Mouse (Mus musculus): Measurements from ENCODE around the gene Gpatch2.

Gpatch2 gene

DNA sequence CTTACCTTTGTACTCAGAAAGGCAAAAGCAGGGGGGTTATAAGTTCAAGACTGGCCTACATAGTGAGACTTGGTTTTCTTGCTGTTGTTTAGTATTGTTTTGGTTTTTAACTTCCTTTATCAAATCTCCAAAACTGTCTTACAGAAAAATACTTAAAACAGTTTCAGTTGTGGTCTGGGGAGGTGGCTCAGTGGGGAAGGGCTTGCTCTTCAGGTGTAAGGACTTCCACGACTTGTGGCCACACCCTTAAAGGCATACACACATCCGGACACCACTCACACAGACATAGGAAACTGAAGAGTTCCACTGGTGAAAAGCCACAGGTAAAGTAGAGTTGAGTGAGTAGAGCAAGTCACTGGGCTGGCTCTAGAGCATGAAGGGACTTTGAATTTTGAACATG is 93.2 kb downstream of the Gpatch2 start:
- DNase-seq (ENCODE audit: low read depth), result peak; percentile 50

DNA sequence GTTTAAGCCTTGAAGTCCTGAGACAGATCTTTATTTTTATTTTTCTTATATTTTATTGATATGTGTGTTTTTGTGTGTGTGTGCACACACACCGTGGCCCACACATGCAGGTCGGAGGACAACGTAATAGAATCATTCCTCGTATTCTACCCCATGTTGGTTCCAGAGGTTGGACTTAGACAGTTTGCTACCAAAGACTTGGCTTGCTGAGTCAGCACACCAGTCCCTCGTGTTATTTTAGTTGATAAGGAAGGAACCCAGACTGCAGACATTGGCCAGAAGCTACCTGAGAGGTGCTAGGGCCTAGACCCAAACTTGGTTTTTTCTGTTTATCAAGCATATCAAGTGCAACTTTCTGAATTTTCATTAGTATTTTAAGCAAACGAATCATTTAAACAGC is 95.8 kb downstream of the Gpatch2 start:
- no peak for DNase-seq (ENCODE audit: low read depth)

DNA sequence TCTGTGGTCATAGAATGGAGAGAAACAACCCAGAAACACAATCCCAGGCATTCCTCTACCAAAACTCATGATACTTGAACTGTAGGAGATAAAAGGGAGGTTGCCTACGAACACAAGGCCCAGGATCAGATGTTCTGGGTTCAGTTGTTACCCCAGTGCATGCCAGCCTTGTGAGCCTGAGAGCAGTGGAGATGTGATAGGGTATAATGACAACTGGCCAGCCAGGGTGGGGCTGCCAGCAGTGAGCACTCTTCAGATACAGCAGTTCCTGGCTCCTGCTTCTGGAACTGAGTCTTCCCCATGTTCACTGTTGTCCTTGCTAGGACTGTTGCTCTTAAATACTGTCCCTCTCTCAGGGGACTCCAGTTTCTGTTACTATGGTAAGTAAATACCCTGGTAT is 98.0 kb downstream of the Gpatch2 start:
- no peak for DNase-seq (ENCODE audit: low read depth)

DNA sequence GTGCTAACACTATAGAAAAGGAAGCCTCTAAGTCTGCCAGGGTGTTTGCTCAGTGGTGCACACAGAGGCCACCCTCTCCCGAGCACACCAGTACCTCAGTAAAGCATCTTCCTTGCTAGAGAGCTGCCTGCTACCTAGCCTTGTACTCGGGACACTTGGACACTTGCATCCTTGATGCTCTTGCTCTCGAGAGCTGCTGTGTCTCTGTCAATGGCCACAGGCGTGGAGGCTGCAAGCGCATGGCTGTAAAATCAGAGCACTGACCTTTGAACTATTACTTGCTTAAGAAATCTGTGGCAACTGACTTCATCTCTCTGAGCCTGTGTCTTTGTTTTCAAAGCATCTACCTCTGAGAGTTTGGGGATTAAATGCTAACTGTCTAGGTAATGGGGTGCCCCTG is 98.5 kb downstream of the Gpatch2 start:
- no peak for DNase-seq (ENCODE audit: low read depth)

DNA sequence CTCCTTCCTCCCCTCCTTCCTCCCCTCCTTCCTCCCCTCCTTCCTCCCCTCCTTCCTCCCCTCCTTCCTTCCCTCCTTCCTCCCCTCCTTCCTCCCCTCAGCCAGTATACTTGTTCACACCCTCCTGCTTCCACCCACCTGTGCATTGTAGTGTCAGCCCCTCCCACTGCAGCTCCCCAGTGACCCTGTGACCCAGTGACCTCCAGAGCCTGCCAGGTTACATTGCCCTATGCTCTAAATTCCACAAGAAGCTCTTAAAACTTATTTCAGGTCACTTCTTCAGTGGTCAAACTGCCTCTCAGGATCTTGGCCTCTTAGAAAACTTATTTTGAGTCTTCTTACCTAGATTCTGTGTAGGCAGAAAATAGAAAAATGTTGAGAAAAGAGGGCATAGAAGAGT is 99.2 kb downstream of the Gpatch2 start:
- no peak for DNase-seq (ENCODE audit: low read depth)

DNA sequence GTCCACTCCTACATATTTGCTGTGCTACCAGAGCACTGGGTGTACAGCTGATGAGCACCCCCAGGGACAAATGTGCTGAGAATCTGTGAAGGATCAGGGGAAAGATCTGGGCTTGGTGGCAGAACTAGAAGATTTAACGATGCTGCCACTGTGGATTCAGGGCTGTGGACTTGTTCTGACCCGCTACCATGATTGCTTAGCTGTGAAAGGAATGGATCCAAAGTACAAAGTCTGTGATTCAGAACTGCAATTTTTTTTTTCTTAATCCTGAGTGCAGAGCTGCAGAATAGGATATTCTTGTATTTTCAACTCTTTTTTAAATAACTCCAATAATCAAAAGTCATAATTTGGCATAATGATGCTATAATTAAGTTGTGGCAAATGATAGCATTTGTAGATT is 100.5 kb downstream of the Gpatch2 start:
- no peak for DNase-seq (ENCODE audit: low read depth)

DNA sequence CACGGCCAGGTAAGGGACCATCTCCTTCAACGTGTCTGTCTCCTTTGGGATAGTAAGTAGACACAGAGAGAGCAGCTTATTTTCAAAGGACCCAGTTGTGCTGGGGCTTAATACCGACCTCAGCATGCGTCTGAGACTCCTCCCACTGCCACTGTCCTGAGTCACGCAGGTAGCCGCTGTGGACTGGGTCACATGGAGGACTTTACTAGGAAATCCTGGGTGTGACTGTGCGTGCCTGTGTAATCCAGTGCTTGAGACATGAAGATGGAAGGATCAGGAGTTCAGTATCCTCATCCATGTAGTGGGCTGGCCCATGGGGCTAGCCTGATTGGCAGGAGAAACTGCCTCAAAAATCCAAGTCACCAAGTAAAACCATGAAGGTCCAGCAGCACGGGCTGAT is 101.2 kb downstream of the Gpatch2 start:
- DNase-seq (ENCODE audit: low read depth), result no peak

DNA sequence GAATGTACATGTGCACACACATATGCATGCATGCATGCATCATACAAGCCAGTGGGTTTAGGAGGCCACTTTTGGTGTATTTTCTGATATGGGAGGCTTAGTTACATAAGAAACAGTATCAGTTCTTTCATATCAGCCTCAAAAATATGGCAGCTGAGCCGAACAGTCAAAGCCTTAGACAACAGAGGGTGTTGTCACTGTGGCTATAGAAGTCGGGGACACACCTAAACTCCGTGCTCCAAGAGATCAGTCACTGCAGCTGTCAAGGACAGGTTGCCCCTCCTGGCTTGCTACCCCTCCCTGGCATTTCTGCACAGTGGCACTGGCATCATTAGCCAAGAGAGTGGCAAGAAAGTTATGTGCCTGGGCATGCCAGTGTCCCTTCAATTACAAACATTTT is 106.5 kb downstream of the Gpatch2 start:
- no peak for DNase-seq (ENCODE audit: low read depth)

DNA sequence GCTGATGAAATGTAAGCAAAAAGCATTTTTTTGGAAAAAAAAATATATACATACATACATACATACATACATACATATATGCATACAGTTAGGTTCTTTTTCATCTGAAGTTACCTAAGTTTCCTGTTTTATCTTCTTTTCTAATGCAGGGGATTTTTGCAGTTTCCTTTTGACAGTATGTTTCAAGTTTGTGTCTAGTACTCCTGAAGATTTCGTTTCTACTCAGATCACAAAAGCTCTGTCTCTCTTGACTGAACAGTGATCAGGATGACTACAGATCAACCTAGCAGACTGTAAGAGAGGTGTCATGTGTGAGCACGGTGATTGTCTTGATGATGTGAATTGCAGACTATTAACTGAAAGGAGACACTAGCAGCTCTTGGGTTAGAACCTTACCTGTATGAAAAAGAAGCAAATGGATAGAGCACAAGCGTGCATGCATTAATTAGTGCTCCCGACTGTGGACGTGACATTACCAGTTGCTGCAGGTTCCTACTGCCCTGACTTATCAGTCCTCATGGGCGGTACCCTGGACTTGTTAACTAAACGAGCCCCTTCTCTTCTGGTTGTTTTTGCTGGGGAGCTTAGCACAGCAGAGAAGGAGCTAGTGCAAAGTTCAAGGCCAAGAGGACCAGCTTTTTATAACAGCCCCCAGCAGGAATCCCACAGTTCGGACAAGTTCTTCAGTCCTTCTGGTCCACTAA is 107.3 kb downstream of the Gpatch2 start:
- DNase-seq (ENCODE audit: low read depth), result peak; percentile 23

DNA sequence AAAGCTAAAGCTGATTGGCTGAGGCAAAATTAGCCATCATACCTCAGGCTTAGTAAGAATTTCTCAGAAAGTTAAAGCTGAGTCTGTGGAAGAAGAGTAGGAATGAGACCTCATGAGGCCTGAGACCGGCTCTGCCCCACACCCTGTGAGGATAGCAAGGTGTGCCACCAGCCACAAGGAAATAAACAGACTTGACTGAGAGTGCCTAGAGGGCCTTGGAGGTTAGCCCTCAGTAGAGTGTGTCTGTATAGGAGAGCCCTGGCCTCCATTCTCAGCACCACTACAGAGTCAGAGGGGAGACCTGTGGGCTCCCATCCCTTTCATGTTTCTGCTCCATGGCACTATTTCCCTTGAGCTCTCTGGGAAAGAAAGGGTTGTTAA is 107.9 kb downstream of the Gpatch2 start:
- DNase-seq (ENCODE audit: low read depth), result no peak

DNA sequence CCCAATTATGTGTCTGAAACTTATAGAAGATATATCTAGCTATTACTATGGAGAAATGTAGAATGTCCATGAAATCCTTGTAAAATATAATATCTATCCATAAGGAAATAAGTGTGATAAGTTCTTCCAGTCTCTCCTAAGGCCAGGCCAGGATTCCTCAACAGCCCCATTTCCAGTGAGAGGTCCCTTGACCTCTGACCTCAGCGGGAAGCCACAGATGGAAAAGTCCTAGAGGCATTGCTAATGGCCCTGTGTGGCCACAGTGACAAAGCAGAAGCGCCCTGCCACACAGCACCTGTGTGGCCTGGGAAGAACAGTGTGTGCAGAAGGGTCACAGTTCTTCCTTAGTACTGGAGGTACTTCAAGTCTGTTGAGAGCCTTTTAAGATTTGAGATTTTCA is 127.2 kb downstream of the Gpatch2 start:
- DNase-seq (ENCODE audit: low read depth), result no peak

DNA sequence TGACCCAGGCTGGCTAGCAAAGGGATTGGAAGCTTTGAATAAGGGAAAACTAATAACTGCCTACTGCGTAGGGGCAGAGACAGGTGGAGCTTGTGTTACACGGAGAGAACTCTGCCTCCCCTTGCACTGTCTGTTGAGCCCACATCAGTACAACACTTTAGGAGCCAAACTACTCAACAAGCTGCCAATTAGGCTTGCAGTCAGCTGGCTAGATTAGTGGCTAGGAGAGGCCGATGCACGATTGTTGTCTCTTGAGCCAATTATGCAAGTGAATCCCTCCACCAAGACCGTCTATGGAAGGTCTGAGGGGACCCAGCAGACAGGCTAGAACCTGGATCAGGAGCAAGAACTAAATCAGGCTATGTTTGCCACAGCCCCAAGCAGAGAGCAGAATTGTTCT is 129.8 kb downstream of the Gpatch2 start:
- no peak for DNase-seq (ENCODE audit: low read depth)

DNA sequence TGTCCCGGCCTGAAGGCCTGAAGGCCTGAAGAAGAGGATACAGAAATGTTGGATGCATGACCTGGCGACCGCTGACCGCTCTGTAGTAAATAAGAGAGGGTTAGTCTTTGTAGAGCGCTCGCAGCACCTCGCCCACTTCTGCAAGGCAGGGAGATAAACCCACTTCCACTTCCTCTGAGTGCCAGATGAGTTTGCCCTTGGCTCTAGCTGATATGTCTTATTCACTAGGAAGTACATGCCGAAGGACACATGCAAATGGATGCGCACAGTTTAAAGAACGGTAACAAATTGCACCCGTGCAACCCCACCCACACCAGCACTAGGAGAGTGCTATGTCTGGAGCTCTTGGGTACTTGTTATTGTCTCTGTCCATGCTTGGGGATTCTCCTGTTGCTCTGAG is 131.6 kb downstream of the Gpatch2 start:
- DNase-seq (ENCODE audit: low read depth), result peak; percentile 46

DNA sequence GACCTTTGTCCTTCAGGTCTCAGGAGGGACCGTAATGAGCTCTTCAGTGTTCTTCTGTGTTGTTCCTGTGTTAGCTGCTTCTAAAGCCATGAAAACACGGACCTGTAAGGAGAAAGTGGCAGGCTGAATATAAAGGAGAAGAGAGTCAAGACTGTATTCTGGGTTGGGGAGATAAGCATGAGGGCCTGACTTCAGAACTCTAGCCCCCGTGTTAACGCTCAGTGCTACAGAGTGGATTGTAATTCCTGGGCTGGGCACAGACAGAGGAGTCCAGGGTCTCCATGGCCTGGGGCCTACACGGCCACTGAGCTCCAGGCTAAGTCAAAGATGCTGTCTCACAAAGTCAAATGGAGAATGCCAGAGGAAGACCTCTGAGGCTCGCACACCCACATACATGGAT is 132.3 kb downstream of the Gpatch2 start:
- peak; percentile 13 for DNase-seq (ENCODE audit: low read depth)

DNA sequence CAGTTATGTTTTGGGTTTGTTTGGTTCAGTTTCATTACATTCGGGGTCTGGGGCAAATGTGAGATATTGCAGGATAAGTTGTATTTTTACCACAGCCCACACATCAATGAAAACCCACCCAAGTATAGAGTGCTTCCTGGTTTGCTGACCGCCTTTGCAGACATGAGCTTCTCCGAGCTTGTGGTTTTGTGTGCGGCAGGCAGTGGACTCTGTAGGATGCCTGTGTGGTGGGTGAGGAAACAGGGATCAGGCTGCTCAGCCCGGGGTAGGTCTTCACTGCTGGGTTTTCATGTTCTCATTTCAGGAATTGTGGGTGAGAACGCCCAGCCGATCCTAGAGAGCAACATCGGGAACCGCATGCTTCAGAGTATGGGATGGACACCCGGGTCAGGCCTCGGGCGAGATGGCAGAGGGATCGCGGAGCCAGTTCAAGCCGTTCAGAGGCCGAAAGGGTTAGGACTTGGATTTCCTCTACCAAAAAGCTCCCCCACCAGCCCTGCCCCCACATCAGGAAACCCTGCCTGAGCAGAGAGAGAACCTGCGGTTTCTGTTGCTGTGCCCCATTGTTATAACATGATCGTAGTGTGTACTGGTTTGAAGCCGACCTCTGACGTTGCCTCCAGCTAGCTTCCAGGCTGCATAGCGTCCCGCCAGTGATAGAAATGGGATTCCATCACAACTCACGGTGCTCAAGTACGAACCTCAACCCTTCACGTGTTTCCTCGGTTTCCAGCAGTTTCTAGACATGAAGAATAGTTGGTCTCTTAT is 132.9 kb downstream of the Gpatch2 start:
- peak; percentile 69 for DNase-seq (ENCODE audit: low read depth)

DNA sequence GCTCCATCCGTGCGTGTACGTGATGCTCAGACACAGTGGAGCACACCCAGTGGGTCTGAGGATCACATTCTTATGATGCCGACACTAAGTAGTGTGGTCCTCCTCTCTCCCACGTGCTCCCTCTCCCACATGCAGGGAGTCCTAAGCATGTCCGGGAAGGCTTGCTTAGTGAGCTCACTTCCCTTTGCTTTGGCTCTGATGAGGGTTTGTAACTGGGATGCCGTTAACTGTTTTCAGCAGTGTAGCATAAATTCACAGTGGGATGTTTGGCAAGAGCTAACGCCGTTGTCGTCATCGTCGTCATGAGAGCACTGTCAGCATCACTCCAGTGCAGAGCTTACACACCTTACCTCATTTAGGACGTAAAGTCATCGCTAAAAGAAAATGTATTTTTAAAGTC is 133.6 kb downstream of the Gpatch2 start:
- no peak for DNase-seq (ENCODE audit: low read depth)

DNA sequence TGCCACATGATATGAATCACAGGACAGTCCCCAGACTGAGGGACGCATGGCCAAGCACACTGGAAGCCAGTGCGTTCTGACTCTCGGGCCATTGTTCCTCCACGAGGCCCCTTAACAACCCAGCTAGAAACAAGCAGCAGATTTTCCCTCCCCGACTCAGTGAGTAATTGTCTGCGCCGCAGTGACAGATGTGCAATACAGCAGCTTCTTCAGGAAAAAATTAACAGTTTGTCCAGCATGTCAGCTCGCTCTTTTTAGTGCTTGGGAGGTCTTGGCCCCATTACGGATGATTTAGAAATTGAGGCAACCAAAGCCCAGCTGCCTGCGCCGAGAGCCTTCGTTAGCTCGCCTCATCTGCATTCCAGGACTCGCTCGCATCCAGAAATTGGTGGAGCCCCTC is 140.9 kb downstream of the Gpatch2 start:
- no peak for DNase-seq (ENCODE audit: low read depth)

DNA sequence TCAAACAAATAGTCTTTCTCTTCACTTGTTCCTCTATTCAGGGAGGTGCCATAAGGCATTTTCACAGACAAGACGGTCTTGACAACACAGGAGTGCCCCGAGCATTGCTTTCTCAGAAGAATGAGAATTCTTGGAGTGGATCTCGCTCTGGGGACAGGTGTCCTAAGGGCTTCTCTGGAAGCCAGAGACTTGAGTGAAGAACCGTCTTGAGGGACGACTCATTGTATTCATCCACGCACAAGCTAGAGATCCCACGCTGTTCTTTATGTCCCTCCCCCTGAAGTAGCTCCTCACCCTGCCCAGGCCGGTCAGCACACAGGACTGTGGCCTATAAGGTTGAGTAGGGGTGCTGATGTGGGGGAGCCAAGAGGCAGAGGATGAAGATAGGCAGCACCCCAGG is 141.6 kb downstream of the Gpatch2 start:
- DNase-seq (ENCODE audit: low read depth), result no peak

DNA sequence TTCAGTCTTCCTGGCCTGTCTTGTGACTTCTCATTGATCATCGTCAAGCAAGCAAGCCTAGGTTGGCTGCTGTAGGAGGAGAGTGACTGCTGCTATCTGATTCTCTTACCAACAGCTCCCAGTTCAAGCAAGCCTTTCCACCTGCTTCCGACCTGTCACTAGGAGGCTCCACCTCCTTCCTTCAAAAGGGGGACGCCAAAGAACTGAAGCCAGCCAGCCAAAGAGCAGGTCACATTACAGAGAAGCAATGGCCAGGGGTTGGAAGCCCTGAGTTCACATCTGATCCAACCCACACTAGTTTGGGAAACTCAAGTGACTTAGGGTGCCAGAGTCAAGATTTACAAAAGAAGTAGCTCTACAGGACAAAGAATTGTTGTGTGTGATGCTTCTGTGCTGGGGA is 144.9 kb downstream of the Gpatch2 start:
- no peak for DNase-seq (ENCODE audit: low read depth)

DNA sequence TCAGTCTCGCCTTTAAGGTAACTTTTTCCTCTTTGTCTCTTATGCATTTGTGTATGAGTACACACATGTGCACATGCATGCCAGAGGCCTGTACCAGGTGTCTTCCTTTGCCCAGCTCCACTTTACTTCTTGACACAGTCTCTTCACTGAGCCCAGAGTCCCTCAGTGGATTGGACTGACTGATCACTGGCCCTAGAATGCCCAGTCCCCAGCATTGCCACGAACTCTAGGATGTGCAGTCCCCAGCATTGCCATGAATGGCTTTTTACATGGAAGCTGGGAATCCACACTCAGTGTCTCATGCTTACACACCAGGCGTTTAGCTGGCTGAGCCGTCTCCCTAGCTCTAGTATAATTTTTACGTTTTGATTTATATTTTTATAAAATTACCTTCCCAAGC is 147.2 kb downstream of the Gpatch2 start:
- DNase-seq (ENCODE audit: low read depth), result no peak

DNA sequence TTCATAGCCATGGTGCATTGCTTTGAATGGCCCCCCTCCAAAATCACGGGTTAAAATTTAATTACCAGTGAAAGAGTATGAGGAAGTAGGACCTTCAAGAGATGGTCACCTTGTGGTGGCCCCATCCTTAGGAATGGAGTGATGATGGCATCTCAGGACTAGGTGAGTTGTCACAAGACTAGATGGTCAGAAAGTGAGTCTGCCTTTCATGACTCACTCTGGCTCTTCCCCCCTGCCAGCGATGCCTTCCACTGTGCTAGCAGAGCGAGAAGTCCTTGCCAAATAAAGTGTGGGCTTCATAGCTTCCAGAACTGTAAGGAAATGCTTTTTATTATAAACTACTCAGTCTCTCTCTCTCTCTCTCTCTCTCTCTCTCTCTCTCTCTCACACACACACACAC is 150.1 kb downstream of the Gpatch2 start:
- DNase-seq (ENCODE audit: low read depth), result no peak

DNA sequence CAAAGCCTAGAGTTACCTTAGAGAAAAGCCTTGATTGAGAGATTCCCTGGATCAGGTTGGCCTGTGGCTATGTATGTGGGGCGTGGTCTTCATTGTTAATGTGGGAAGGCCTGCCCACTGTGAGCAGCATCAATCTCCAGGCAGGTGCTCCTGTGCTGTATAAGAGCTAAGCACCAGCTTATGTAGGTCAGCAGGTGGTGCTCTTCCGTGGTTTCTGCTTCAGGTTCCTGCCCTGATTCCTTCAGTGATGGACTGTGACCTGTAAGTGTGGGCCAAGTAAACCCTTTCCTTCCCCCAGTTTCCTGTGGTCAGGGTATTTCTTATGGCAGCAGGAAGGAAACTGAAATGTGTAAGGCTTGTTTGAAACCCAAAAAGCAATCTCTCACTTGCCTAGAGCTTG is 151.5 kb downstream of the Gpatch2 start:
- peak; percentile 19 for DNase-seq (ENCODE audit: low read depth)

DNA sequence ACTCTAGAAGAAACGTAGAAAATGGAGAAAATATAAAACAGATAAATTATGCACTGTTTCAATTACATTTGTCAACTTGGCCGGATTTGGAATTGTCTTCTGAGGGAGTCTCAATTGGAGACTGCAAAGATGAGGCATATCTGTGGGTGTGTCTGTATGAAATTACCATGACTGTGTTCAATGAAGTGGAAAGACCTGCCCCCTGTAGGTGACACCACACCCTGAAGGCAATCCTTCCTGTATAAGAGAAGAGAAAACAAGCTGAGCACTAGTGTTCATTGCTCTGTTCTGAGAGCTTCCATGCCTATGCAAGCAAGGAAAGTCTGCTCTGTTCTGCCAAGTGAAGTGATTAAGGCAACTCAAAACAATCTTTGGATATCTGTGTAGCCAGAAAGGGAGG is 153.7 kb downstream of the Gpatch2 start:
- DNase-seq (ENCODE audit: low read depth), result peak; percentile 35

DNA sequence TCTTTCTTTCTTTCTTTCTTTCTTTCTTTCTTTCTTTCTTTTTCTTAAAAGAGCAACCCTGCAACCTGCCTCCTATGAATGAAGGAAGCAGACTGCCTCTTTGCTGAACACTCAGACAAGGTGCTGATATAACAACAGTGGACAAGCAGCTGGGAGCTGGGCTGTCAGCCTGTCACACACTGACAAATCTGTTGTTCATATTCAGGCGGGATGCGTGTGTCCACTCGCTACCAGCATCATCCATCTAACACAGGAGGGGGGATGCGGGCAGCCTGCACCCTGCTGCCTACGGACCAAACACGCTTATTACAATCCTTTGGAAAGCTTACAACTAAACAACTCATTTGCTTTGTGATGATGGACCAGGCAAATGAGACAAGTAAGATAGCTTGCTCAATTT is 158.2 kb downstream of the Gpatch2 start:
- no peak for DNase-seq (ENCODE audit: low read depth)

Measured in naive thymus-derived CD4-positive, alpha-beta T cell, adult 2 months (primary cell).